Mouse (Mus musculus): Measurements from ENCODE around the gene Xlr5b. TPM values are rescaled to one million over a fixed set of nuclear protein-coding genes. Genes with fewer than 3 reads are reported as not detected.
"Not testable (repeated sequence)": the region's sequence is repeated elsewhere in the genome, so short reads cannot be mapped to it uniquely, and the experiment has no call there.

Gene Xlr5b
- polyA plus RNA-seq (2016; fragmentation: Nextera tagmentation; extraction: Ambion mirVana) = not detected in 2 replicates

- H3K9me3 ChIP-seq; H3K27ac ChIP-seq; H3K4me1 ChIP-seq; H3K36me3 ChIP-seq; H3K4me3 ChIP-seq; H3K27me3 ChIP-seq (ENCODE audit: insufficient read depth, poor library complexity, severe bottlenecking); DNase-seq (ENCODE audit: low spot score): not testable (repeated sequence)
- WGBS = no CpG with 5 or more reads among the region's 20 CpGs
These were observed at the start of gene Xlr5b for GRCm38 (mm10) chrX:73148496-73148895. Gene Xlr5b, plus strand, starts transcription at chrX:73148796.

DNA sequence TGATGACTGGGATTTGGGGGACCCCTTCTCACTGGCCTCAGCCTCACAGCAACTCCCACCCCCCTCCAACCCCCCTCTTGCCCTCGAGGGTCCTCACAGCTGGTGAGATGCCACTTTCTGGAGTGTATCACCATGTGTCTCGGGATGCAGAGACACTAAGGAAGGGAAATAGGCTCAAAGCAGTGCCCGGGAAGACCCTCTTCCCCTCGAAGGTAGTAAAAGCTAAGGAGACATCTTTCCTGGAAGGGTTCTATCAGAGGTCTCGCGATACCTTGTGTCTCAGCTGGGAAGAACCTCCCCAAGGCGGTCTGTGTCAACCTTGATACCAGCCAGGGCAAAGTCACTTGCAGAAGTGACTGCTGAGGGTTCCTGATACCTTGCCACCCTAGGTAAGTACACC, 31.8 kb upstream of the Xlr5b start, which contains the start of gene Gm14685:
Gene Gm14685, plus strand, starts transcription at position 301 of the 400 bp plus-strand sequence.
- WGBS = no CpG with 5 or more reads among the region's 7 CpGs
- not testable (repeated sequence) for H3K36me3 ChIP-seq; DNase-seq (ENCODE audit: low spot score); H3K27me3 ChIP-seq (ENCODE audit: insufficient read depth, poor library complexity, severe bottlenecking); H3K9me3 ChIP-seq; H3K4me3 ChIP-seq; H3K27ac ChIP-seq; H3K4me1 ChIP-seq

- not testable (repeated sequence) for H3K27ac ChIP-seq; DNase-seq (ENCODE audit: low spot score); H3K36me3 ChIP-seq; H3K27me3 ChIP-seq (ENCODE audit: insufficient read depth, poor library complexity, severe bottlenecking); H3K4me3 ChIP-seq; H3K9me3 ChIP-seq; H3K4me1 ChIP-seq
- WGBS = no CpG with 5 or more reads among the region's 12 CpGs
These were observed 25.5 kb upstream of the Xlr5b start for GRCm38 (mm10) chrX:73122859-73123829.

DNA sequence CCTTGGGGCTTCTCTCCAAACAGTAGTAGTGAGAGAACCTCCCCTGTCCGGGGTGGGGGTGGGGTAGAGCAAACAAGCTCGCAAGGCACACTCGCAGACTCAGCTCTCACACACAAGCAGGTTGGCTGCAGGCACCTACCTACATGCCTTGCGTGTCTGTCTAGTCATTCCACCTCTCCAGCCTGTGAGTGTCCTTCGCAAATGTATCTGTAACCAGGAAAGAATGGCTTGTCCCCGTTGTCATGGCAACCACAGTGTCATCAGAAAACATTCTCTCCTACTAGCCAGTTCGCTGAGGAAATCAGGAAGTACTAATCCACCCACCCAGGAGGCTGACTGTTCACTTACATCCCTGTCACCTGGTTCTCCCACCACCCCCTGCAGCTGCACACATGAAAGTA, 5.4 kb upstream of the Xlr5b start:
- not testable (repeated sequence) for H3K27ac ChIP-seq; H3K9me3 ChIP-seq; H3K36me3 ChIP-seq; DNase-seq (ENCODE audit: low spot score); H3K27me3 ChIP-seq (ENCODE audit: insufficient read depth, poor library complexity, severe bottlenecking); H3K4me1 ChIP-seq; H3K4me3 ChIP-seq
- WGBS = no CpG with 5 or more reads among the region's 7 CpGs

DNA sequence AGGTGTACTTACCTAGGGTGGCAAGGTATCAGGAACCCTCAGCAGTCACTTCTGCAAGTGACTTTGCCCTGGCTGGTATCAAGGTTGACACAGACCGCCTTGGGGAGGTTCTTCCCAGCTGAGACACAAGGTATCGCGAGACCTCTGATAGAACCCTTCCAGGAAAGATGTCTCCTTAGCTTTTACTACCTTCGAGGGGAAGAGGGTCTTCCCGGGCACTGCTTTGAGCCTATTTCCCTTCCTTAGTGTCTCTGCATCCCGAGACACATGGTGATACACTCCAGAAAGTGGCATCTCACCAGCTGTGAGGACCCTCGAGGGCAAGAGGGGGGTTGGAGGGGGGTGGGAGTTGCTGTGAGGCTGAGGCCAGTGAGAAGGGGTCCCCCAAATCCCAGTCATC, 754 bp downstream of the Xlr5b start, which contains the start of gene DXBay18:
Gene DXBay18, minus strand, starts transcription at position 101 of the 400 bp plus-strand sequence.
- H3K4me3 ChIP-seq; DNase-seq (ENCODE audit: low spot score); H3K4me1 ChIP-seq; H3K27me3 ChIP-seq (ENCODE audit: insufficient read depth, poor library complexity, severe bottlenecking); H3K27ac ChIP-seq; H3K36me3 ChIP-seq; H3K9me3 ChIP-seq: not testable (repeated sequence)
- WGBS = no CpG with 5 or more reads among the region's 7 CpGs

DNA sequence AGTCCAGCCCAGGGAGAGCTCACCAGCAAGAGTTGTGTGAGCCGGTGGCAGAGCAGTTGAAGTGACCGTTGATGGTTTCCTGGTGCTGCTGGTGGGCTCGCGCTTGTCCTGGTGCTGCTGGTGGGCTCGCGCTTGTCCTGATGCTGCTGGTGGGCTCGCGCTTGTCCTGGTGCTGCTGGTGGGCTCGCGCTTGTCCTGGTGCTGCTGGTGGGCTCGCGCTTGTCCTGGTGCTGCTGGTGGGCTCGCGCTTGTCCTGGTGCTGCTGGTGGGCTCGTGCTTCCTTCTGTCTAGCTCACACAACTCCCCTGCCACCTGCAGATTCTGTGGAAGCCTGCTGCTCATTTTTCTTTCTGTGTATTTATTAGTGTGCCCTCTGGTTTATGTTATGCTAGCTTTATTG, 28.3 kb downstream of the Xlr5b start, which contains the start of gene Spin2d:
Gene Spin2d, minus strand, starts transcription at position 101 of the 400 bp plus-strand sequence.
- not testable (repeated sequence) for H3K27ac ChIP-seq; H3K9me3 ChIP-seq; DNase-seq (ENCODE audit: low spot score); H3K4me1 ChIP-seq; H3K4me3 ChIP-seq; H3K36me3 ChIP-seq; H3K27me3 ChIP-seq (ENCODE audit: insufficient read depth, poor library complexity, severe bottlenecking)
- WGBS = 67% methylated on average over 9 of the region's 15 CpGs

DNA sequence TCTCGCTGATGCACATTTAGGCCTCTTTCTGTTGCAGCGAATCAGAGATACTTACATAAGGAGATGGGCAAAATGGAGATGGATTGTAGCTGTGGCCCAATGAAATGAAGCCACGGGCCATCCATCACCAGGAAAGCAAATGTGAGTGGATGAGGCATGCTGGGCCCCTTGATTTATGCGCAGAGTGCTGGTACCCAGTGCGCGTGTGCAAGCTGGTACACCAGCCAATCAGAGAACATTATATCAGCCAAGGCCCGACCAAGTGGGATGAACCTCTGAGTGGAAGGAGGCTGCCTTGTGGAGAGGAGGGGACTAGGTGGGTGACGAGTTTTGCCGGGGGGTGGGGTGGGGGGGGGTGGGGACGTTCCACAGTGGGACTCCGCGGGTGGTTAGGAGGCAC, 43.3 kb downstream of the Xlr5b start, which contains the start of gene Xlr3b:
Gene Xlr3b, plus strand, starts transcription at position 274 of the 400 bp plus-strand sequence.
- H3K27ac ChIP-seq; H3K27me3 ChIP-seq (ENCODE audit: insufficient read depth, poor library complexity, severe bottlenecking); H3K4me3 ChIP-seq; H3K4me1 ChIP-seq; H3K9me3 ChIP-seq; H3K36me3 ChIP-seq: not testable (repeated sequence)
- DNase-seq (ENCODE audit: low spot score) = peak; percentile 45
- WGBS = 77% methylated on average over 12 of the region's 12 CpGs

Other genes with a start within 250 kb of the Xlr5b start
- gene Cetn2, start 230.4 kb upstream of the Xlr5b start, polyA plus RNA-seq (2016; fragmentation: Nextera tagmentation; extraction: Ambion mirVana) = 54.8 and 60.5 TPM in 2 replicates
- 21.4 and 23.0 TPM in 2 replicates for gene Nsdhl, start 230.2 kb upstream of the Xlr5b start, polyA plus RNA-seq (2016; fragmentation: Nextera tagmentation; extraction: Ambion mirVana)
- 5.7 and 7.2 TPM in 2 replicates for gene Zfp185, start 161.5 kb upstream of the Xlr5b start, polyA plus RNA-seq (2016; fragmentation: Nextera tagmentation; extraction: Ambion mirVana)
- gene Pnma5, start 111.7 kb upstream of the Xlr5b start, polyA plus RNA-seq (2016; fragmentation: Nextera tagmentation; extraction: Ambion mirVana) = 0.07 and 0.11 TPM in 2 replicates
- gene Pnma3, start 84.0 kb upstream of the Xlr5b start, polyA plus RNA-seq (2016; fragmentation: Nextera tagmentation; extraction: Ambion mirVana) = 0.08 TPM in 1 of 2 replicates, not detected in the other
- 0.84 and 1.2 TPM in 2 replicates for gene Xlr4a, start 66.3 kb upstream of the Xlr5b start, polyA plus RNA-seq (2016; fragmentation: Nextera tagmentation; extraction: Ambion mirVana)
- 1.8 and 2.4 TPM in 2 replicates for gene Xlr3a, start 51.7 kb upstream of the Xlr5b start, polyA plus RNA-seq (2016; fragmentation: Nextera tagmentation; extraction: Ambion mirVana)
- 0.10 and 0.23 TPM in 2 replicates for gene Gm14685, start 31.7 kb upstream of the Xlr5b start, polyA plus RNA-seq (2016; fragmentation: Nextera tagmentation; extraction: Ambion mirVana)
- 0.13 TPM in 1 of 2 replicates, not detected in the other for gene DXBay18, start 654 bp downstream of the Xlr5b start, polyA plus RNA-seq (2016; fragmentation: Nextera tagmentation; extraction: Ambion mirVana)
- not detected in 2 replicates for gene Spin2d, start 28.2 kb downstream of the Xlr5b start, polyA plus RNA-seq (2016; fragmentation: Nextera tagmentation; extraction: Ambion mirVana)
- gene Xlr3b, start 43.4 kb downstream of the Xlr5b start, polyA plus RNA-seq (2016; fragmentation: Nextera tagmentation; extraction: Ambion mirVana) = 6.0 and 9.8 TPM in 2 replicates
- 0.74 and 0.83 TPM in 2 replicates for gene Xlr4b, start 65.5 kb downstream of the Xlr5b start, polyA plus RNA-seq (2016; fragmentation: Nextera tagmentation; extraction: Ambion mirVana)
- 7.6 and 8.1 TPM in 2 replicates for gene F8a, start 79.5 kb downstream of the Xlr5b start, polyA plus RNA-seq (2016; fragmentation: Nextera tagmentation; extraction: Ambion mirVana)
- gene Xlr4c, start 94.3 kb downstream of the Xlr5b start, polyA plus RNA-seq (2016; fragmentation: Nextera tagmentation; extraction: Ambion mirVana) = 0.25 and 0.34 TPM in 2 replicates
- gene Xlr3c, start 116.6 kb downstream of the Xlr5b start, polyA plus RNA-seq (2016; fragmentation: Nextera tagmentation; extraction: Ambion mirVana) = not detected in 2 replicates
- not detected in 2 replicates for gene Xlr5a, start 144.2 kb downstream of the Xlr5b start, polyA plus RNA-seq (2016; fragmentation: Nextera tagmentation; extraction: Ambion mirVana)
- gene Xlr5c, start 144.2 kb downstream of the Xlr5b start, polyA plus RNA-seq (2016; fragmentation: Nextera tagmentation; extraction: Ambion mirVana) = not detected in 2 replicates
- gene Gm45015, start 188.0 kb downstream of the Xlr5b start, polyA plus RNA-seq (2016; fragmentation: Nextera tagmentation; extraction: Ambion mirVana) = not detected in 2 replicates
- 12.7 and 13.6 TPM in 2 replicates for gene Zfp275, start 193.8 kb downstream of the Xlr5b start, polyA plus RNA-seq (2016; fragmentation: Nextera tagmentation; extraction: Ambion mirVana)
- gene Gm18336, start 249.9 kb downstream of the Xlr5b start, polyA plus RNA-seq (2016; fragmentation: Nextera tagmentation; extraction: Ambion mirVana) = not detected in 2 replicates